Mouse (Mus musculus): ENCODE data around the gene Tmc4. TPM values are rescaled to one million over a fixed set of nuclear protein-coding genes. Genes with fewer than 3 reads are reported as not detected.

Gene Tmc4
- polyA plus RNA-seq, 1 experiment = 39.8 TPM

DNA sequence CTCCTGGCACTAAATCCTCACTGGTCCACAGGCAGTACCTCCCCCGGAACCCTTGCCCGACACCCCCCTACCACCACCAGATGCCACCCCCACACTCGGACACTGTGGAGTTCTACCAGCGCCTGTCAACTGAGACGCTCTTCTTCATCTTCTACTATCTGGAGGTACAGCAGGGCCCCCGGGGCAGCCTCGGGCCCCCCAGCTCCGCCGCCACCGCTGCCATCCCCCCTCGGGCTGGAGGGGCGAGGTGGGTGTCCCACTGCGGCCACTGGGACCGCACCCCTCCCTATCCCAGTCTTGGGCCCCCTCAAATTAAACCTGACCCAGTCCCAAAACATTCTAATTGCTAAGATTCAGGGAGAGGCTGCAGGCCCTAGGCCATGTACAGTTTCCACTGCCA, 18.8 kb downstream of the Tmc4 start:
- no peak overlapping the region for H3K27ac ChIP-seq (ENCODE audit: control insufficient read depth, insufficient read depth, low read depth, low read length, poor library complexity)
- WGBS = 91% methylated on average over 14 of the region's 14 CpGs
- no peak overlapping the region for H3K4me3 ChIP-seq (replicated peaks; ENCODE audit: control insufficient read depth, low read depth, low read length)
- H3K4me1 ChIP-seq (ENCODE audit: control insufficient read depth, insufficient read depth, low read length) = no peaks in the 10 kb centered on the region; the same call in 1 of the 2 replicates
- TF ChIP-seq CTCF (IDR thresholded peaks at IDR 0.05; ENCODE audit: control insufficient read depth, insufficient read depth, low read length) = no peak
- no peak for TF ChIP-seq POLR2A (IDR thresholded peaks at IDR 0.05; ENCODE audit: borderline replicate concordance, control insufficient read depth, low read depth, low read length)

DNA sequence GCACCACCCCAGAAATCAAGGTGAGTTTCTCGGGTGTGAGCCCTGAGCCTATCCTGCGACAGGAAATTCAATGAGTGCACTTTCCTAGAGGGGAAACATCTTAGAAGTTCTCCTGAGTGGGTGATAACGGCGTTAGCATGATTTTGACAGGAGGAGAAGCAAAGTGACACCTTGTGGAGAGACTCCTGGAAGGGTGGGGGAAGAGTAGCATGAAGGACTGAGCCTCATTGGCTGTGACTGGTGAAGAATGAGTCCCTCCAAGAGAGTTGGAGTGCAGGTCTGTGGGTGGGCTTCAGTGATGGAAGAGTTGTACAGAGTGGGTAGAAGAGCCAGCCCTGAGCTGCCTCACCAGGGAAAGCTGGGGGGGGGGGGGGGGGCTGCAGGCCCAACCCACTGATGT, 20.4 kb downstream of the Tmc4 start:
- WGBS = 92% methylated on average over 4 of the region's 4 CpGs
- TF ChIP-seq POLR2A (IDR thresholded peaks at IDR 0.05; ENCODE audit: borderline replicate concordance, control insufficient read depth, low read depth, low read length) = no peak
- no peak for TF ChIP-seq CTCF (IDR thresholded peaks at IDR 0.05; ENCODE audit: control insufficient read depth, insufficient read depth, low read length)
- H3K4me1 ChIP-seq (ENCODE audit: control insufficient read depth, insufficient read depth, low read length) = no peaks in the 10 kb centered on the region; the same call in 1 of the 2 replicates
- H3K4me3 ChIP-seq (replicated peaks; ENCODE audit: control insufficient read depth, low read depth, low read length) = no peak overlapping the region
- no peak overlapping the region for H3K27ac ChIP-seq (ENCODE audit: control insufficient read depth, insufficient read depth, low read depth, low read length, poor library complexity)

DNA sequence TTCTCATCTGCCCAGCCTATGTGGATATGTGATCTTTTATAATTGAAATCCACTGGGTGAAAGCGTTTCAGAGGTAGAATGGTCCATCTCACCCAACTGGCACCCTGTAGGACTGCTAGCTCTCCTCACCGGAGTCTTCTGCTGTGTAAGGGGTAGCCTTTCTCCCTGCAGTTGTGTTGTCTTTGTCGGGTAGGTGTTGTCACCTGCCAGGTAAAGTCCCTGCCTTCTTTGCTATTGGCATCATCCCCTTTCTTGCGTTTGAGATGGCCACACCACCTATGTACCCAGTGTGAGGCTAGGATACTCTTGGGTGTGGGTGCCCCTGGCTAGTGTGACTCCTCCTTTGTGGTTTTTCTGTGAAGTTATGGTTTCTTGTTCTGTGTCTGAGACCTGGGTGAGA, 30.7 kb downstream of the Tmc4 start:
- H3K4me1 ChIP-seq (ENCODE audit: control insufficient read depth, insufficient read depth, low read length) = peaks cover 5% of the 10 kb centered on the region
- TF ChIP-seq POLR2A (IDR thresholded peaks at IDR 0.05; ENCODE audit: borderline replicate concordance, control insufficient read depth, low read depth, low read length) (no peak), CTCF (IDR thresholded peaks at IDR 0.05; ENCODE audit: control insufficient read depth, insufficient read depth, low read length) (no peak)
- 54% methylated on average over 4 of the region's 4 CpGs for WGBS
- no peak overlapping the region; the same call in 1 of the 2 replicates for H3K27ac ChIP-seq (ENCODE audit: control insufficient read depth, insufficient read depth, low read depth, low read length, poor library complexity)
- peak overlapping the region; percentile 94 for H3K4me3 ChIP-seq (replicated peaks; ENCODE audit: control insufficient read depth, low read depth, low read length)

DNA sequence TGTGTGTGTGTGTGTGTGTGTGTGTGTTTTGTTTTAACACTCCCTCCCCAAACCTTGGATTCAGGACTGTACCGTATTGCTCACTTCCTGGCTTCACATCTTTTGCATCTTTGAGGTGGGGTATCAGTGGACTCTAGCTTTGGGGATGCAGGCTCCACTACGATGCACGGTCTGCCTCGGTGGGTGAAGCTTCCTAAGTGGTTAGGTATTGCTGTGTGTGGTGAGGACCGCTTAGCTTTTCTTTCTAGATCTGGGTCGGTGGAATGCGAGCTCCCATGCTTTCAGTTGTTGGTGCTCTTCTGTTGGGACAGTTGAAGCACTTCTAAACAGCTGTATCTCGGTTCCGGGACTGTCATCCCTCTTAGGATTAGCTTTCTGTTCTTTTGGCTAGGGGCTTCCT, 31.2 kb downstream of the Tmc4 start:
- TF ChIP-seq POLR2A (IDR thresholded peaks at IDR 0.05; ENCODE audit: borderline replicate concordance, control insufficient read depth, low read depth, low read length) = no peak
- no peak for TF ChIP-seq CTCF (IDR thresholded peaks at IDR 0.05; ENCODE audit: control insufficient read depth, insufficient read depth, low read length)
- WGBS = 13% methylated on average over 9 of the region's 9 CpGs
- peak overlapping the region; percentile 94 for H3K4me3 ChIP-seq (replicated peaks; ENCODE audit: control insufficient read depth, low read depth, low read length)
- H3K4me1 ChIP-seq (ENCODE audit: control insufficient read depth, insufficient read depth, low read length) = peaks cover 5% of the 10 kb centered on the region
- peak overlapping the region; percentile 97; the same call in 1 of the 2 replicates for H3K27ac ChIP-seq (ENCODE audit: control insufficient read depth, insufficient read depth, low read depth, low read length, poor library complexity)

DNA sequence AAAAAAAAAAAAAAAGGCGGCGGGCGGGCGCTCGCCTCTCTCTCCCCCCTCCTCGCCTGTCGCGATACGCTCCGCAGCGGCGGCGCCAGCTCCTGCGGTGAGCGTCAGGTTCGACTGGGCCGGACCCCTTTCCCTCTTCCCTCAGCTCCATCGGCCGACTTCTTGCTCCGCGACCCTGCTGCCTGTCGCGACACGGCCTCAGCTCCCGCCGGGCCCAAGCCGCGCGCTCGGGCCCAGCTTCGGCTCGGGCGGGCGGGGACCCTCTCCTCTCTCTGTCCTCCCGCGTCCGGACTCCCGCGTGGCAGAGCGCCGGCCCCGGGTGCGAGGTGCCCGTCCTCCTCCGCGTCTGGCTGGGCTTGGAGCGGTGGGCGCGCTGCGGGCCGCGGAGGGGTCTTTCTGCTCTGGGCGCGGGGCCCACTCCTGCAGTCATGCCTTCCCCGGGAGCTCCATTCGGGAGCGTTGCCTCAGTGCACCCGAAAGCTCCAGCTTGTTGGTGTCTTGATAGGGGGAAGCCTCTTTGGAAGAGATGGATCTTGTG, 31.8 kb downstream of the Tmc4 start:
- under 1% methylated on average over 54 of the region's 58 CpGs for WGBS
- Histone ChIP-seq H3K27ac (ENCODE audit: control insufficient read depth, insufficient read depth, low read depth, low read length, poor library complexity) (peak overlapping the region; percentile 97), H3K4me1 (ENCODE audit: control insufficient read depth, insufficient read depth, low read length) (peaks cover 5% of the 10 kb centered on the region), H3K4me3 (replicated peaks; ENCODE audit: control insufficient read depth, low read depth, low read length) (peak overlapping the region; percentile 94)
- TF ChIP-seq CTCF (IDR thresholded peaks at IDR 0.05; ENCODE audit: control insufficient read depth, insufficient read depth, low read length) (no peak), POLR2A (IDR thresholded peaks at IDR 0.05; ENCODE audit: borderline replicate concordance, control insufficient read depth, low read depth, low read length) (no peak; the same call in 1 of the 2 replicates)

DNA sequence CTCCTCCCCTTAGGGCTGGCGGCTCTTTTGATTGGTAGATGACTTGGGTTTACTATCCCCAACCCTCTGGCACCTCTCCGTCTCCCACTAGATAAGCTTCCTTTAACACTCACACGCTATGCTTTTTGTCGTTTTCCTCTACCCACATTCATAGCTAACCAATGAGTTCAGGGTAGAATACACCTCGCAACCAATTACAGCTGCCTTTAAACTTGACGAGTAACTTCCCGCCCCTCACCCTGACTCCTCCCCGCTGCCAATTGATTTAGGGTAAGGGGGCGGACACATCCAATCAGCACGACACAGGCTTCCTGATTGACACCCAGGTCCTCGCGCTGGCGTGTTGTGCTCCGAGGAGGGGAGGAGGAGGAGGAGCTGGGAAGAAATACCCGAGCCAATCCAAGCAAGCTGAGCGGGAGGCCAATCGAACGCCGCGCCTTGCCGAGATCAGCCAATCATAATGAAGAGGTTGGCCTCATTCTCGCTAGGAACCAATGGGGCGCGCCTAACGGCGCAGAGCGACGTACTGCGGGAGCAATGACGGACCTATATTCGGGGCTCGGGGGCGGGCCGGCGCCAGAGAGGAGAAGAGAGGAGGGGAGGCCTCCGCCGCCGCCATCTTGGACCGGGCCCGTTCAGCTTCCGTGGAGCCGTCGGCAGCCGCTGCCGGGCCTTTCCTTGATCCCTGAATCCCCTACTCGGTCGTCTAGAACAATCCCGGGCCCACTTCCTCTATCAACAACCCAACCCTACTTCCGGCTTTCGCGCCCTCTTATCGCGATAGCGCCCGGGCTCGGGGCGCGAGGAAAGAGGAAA, 32.5 kb downstream of the Tmc4 start, which contains the start of gene Cnot3:
Gene Cnot3, plus strand, starts transcription at position 597 of the 816 bp plus-strand sequence.
- under 1% methylated on average over 55 of the region's 58 CpGs for WGBS
- Histone ChIP-seq H3K4me3 (replicated peaks; ENCODE audit: control insufficient read depth, low read depth, low read length) (peak within 1 kb of the TSS; percentile 94), H3K4me1 (ENCODE audit: control insufficient read depth, insufficient read depth, low read length) (peaks cover 5% of the 10 kb centered on the region), H3K27ac (ENCODE audit: control insufficient read depth, insufficient read depth, low read depth, low read length, poor library complexity) (peak within 1 kb of the TSS; percentile 97)
- TF ChIP-seq POLR2A (IDR thresholded peaks at IDR 0.05; ENCODE audit: borderline replicate concordance, control insufficient read depth, low read depth, low read length) (peak; percentile 62; the same call in 1 of the 2 replicates), CTCF (IDR thresholded peaks at IDR 0.05; ENCODE audit: control insufficient read depth, insufficient read depth, low read length) (no peak)

DNA sequence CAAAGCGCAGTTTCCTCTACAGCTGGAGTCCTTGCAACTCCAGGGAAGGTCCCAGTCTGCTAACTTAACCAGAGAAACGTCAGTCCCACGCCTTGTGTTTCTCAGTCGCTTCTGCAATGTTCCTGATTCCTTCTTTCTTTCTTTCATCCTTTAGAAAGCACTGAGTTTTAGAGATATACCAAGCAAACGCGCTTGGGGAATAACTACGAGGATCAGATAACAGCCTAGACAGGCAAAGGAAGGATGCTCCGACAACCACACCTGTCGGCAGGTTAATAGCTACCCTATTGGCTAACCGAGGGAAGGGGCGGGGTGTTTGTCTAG, 33.0 kb downstream of the Tmc4 start:
- TF ChIP-seq POLR2A (IDR thresholded peaks at IDR 0.05; ENCODE audit: borderline replicate concordance, control insufficient read depth, low read depth, low read length) (no peak), CTCF (IDR thresholded peaks at IDR 0.05; ENCODE audit: control insufficient read depth, insufficient read depth, low read length) (no peak)
- H3K4me1 ChIP-seq (ENCODE audit: control insufficient read depth, insufficient read depth, low read length) = peaks cover 5% of the 10 kb centered on the region

DNA sequence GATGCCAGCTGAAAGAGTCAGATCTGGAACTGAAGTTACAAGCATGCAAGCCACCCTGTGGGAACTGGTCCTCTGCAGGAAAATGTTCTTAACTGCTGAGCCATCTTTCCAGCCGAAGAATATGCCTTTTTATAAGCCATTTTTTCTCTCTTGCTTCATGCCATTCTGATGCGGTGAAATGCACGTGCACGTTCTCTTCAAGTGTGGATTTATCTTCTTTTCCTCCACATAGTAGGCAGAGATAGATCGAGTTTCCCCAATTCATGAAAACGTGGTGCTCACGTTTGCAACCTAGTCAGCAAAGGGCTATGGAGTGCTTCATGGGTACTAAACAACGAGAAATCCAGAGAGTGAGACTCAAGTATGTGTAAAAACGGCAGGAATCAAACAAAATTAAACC, 33.5 kb downstream of the Tmc4 start:
- TF ChIP-seq CTCF (IDR thresholded peaks at IDR 0.05; ENCODE audit: control insufficient read depth, insufficient read depth, low read length) (no peak), POLR2A (IDR thresholded peaks at IDR 0.05; ENCODE audit: borderline replicate concordance, control insufficient read depth, low read depth, low read length) (no peak)
- Histone ChIP-seq H3K27ac (ENCODE audit: control insufficient read depth, insufficient read depth, low read depth, low read length, poor library complexity) (no peak overlapping the region), H3K4me3 (replicated peaks; ENCODE audit: control insufficient read depth, low read depth, low read length) (no peak overlapping the region), H3K4me1 (ENCODE audit: control insufficient read depth, insufficient read depth, low read length) (peaks cover 5% of the 10 kb centered on the region)
- WGBS = 6% methylated on average over 9 of the region's 9 CpGs

More for the DNA sequence above, 33.0 kb downstream of the Tmc4 start:
- Histone ChIP-seq H3K27ac (ENCODE audit: control insufficient read depth, insufficient read depth, low read depth, low read length, poor library complexity) (peak overlapping the region; percentile 41; the same call in 1 of the 2 replicates), H3K4me3 (replicated peaks; ENCODE audit: control insufficient read depth, low read depth, low read length) (peak overlapping the region; percentile 47)
- 0% methylated on average over 11 of the region's 11 CpGs for WGBS

All from bone marrow, adult 2 months (tissue).